Mouse (Mus musculus) erythroblast, adult 5-6 weeks (primary cell): Measurements from ENCODE around the gene Hid1. TPM values are rescaled to one million over a fixed set of nuclear protein-coding genes. Genes with fewer than 3 reads are reported as not detected.

Experiments used
- ATAC-seq: replicated peaks from 2 replicates; pipeline ENCODE4 v1.8.0; 2016; ENCODE audit warnings: moderate number of reproducible peaks, mild to moderate bottlenecking, moderate TSS enrichment, inconsistent platforms; ENCODE audit not compliant: poor library complexity, low FRiP score, severe bottlenecking
- total RNA-seq, 2 experiments: library from RNA; stranded (forward) in 1 of 2; stranded (reverse) in 1 of 2; fragments of 150-400 nt in 1 of 2; fragments of 200-764, 138-1000 nt in 1 of 2; gene quantifications; 2 replicates each; pipeline versions ENCODE4 v1.2.3 to v1.2.4; 2015 to 2017; ENCODE audit warnings: low replicate concordance in 2 of 2

The Hid1 gene
- total RNA-seq, 2 experiments from 2014 or later: 0.26 to 1.2 TPM

DNA sequence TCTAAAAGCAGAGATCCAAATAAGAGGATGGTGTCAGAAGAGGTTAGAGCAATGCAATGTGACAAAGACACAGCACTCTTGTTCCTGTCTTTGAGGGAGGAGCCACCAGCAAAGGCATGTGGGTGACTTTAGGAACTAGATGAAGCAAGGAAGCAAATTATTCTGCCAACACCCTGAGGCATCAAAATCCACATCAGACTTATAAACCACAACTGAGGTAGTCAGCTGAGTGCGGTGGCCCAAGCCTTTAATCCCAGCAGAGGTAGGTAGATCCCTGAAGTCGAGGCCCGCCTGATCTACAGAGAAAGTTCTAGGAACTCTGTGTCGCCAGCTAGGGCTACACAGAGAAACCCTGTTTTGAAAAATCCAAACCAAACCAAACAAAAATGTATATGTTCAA lies 9.7 kb upstream of the Hid1 start:
- no peak for ATAC-seq

DNA sequence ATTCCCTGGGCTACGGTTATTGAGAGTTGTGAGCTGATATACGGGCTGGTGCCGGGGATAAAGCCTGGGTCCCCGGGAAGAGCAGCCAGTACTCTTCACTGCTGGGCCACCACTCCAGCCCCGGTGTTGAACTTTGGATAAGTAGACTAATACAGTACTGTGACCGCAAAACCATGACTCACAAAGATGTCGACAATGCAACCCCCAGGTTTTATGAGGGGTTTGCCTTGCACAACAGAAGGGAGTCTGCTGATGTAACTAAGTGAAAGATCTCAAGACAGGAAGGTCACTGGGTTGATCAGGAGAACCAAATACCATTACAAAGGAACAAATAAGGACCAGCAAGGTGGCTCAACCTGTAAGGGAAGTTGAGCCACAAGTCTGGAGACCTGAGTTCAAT lies 9.2 kb upstream of the Hid1 start:
- no peak for ATAC-seq

DNA sequence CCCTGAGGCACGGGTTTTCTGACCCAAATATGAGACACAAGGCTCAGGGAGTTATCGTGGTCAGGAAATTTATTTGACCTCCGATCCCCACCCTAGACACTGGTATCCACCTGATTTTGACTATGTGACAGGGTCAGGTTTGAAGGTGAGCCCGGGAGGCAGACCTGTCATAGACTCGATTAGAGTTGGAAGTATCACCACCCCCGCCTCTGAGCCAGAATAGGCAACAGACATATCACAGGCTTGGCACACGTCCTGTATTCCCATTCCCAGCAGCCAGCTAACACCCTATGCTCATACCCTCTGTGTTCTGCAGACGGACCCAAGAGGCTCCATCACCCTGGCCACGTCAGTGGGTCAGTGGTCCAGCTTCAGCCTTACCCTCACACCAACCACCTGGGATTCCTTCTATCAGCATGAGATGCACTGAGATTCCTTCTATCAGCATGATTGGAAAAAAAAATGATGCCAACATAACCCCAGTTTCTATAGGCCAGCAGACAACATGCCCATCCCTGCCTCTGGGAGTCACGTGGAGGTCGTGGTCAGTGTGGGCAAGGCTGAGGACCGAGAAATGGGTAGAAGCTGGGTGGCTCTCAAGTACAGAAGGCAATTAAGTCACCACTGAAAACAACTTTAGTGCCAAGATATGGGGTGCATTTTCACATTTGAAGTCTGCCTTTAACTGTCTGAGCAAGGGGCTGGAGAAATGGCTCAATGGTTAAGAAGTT lies 7.3 kb upstream of the Hid1 start:
- no peak for ATAC-seq

DNA sequence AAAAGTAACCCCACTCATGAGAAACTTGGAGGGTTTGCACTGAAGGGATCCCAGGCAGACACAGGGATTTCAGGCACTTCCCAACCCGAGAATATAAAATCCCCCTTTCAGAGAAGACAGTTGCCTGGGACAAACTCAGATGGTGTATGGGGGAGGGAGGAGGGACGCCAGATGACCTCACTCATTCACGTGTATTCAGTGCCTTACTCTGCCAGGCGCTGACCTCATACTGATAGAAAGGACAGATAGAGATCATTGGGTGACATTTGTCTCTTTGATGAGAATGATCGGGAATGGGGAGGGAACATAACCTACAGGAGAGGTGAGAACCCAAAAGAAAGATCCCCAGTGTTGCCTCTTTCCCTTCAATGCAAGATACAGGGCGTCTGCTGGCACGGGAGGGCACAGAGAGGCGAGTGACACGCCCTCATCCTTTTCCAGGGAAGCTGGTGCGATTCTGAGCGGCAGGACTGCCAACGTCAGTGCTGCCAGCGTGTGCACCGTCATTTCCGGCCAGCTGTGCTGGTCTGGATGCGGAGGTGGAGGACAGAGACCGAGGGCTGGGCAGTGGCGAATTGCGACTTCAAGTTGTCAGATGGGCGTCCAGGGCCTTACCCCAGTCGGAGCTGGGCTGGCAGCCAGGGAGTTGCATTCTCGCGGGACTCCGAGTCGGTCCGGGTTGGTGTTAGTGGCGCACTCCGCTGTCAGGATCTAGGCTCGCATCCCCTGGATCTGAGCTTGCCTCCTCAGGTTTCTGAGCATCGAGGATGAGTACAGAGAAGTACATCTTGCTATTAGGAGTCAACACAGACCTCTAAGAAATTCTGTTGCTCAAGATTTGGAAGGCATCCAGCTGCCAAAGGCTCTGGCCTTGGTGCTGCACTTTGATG lies 6.5 kb upstream of the Hid1 start:
- no peak for ATAC-seq

DNA sequence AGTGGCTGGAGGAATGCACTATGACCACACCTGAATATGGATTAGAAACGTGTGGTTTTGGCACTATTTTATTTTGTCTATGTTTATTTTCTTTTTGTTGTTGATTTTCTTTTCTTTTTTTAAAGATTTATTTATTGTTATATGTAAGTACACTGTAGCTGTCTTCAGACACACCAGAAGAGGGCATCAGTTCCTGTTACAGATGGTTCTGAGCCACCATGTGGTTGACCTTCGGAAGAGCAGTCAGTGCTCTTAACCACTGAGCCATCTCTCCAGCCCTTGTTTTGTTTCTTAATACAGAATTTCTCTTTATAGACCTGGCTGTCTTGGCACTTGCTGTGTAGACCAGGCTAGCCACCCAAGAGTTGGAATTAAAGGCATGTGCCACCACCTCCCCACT lies 5.2 kb upstream of the Hid1 start:
- no peak for ATAC-seq

DNA sequence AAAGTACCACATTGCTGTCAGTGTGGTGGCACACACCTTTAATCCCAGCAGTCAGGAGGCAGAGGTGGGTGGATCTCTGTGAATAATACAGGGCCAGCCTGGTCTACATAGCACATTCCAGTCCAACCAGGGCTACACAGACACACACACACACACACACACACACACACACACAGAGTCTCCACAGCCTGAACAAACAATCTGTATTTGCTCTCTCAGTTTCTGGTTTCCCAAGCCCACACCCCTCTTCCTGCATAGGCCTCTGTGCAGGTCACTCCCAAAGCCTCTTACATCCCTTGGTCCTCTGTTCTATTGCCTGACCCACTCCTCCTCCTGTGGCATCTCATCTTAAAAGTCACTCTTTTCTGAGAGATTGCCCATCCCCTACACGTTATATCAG lies 4.5 kb upstream of the Hid1 start:
- no peak for ATAC-seq

DNA sequence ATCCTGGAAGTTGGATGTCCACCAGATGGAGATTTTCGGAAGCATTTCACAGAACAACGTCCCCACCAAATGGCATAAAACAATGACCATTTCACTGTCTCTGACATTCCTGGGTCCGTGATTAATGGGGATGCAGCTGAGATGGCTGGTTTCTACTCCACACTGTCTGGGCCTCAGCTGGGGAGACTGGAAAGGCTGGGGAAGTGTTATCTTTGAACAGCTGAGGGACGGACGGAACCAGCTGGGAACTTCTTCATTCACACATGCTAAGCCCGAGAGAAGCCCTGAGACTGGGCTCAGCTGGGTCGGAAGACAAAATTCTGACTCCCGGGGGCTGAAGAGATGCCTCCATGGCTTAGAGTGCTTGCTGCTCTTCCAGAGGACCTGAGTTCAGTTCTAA lies 3.8 kb upstream of the Hid1 start:
- ATAC-seq: no peak

DNA sequence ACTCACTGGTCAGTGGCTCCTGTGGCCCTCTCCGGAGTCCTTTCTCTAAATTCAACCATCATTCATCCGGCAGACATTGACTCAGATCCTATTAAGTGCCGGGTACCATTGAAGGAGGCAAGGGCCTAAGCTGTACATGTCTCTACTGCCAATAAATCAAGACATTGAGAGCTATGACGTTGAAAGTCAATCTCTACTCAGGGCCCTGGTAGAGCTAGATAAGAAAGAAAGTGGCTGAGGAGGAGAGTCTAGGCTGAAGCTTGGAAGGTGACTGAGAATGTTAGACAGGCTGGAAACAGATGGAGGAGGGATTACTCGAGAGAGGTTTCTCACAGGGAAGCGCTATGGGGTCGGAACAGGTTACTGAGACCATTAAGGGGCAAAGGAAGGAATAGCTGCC lies 2.8 kb upstream of the Hid1 start:
- ATAC-seq: no peak

DNA sequence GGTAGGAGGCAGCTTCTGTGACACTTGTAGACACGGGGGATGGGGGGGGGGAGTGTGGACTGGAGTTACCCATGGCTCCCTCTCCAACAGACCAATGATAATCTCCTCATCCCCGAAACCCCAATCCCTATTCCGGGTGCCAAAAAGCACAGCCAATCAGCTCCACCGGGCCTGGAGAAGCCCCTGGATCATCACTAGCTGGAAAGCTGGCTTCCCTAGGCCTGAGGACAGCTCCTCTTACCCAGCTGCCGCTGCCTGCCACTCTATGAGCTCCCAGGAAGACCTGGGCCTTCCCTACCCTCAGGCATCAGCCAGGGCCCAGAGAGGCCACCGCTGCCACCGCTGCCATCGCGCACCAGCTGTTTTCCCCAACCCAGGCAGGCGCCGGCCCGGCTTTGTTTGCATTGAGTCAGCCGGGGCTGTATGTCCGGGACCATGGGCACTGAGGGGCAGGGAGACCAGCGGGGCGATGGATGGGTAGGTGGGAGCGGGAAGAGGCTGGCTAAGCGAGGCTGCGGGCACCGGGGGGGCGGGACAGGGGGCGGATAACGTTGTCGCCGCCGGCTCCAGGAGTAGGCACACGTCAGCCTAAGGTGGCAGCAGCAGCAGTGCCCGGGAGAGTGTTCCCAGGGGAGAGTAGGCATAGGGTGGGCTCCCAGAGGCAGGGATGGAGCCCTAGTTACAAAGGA lies 706 bp downstream of the Hid1 start:
- no peak for ATAC-seq

DNA sequence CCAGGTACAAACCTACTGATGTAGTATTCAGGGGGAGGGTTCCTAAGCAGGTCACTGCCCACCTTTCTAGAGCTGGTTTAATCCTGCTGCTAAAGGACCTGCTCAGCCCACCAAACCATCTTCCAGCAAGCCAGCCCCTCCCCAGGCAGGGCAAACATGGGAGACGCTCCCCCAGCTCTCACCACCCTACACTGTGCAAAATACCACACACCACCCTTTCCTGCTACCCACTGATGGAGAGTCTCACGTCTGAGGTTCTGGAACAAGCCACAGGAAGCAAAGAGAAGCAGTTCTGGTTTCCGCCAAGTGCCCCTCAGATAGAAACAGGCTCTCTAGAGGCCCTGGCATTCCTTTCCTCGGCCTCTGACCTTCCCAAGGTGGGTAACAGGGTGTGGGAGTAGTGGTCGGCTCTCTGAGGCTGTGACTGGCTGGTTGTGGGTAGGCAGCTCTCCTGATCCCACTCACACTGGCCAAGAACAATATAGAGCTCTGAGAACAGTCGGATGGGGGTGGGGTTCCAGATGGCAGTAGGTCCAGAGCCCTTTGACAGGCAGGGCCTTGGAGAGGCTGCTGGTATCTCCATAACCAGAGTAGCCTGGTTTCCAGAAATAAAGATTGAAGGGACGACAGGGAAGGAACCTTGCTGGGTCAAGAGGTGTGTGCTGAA lies 1.4 kb downstream of the Hid1 start:
- ATAC-seq: no peak

DNA sequence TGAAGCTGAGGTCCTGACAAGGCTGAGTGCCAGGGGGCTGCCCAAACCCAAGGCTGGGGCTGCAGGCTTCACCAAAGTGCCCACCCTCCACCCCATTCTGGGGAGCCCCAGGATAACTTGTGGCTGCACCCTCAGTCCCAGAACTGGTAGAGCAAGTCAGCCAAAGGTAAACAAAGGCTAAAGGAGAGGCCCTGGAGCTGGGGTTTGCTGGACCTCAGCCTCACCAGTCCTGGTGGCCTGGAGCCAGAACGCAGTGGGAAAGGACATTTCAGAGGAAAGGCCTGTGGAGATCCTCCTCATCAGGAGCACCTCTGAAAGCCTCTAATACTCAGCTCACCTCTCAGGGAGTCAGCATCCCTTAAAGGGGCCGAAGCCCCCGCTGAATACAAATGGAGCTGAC lies 3.4 kb downstream of the Hid1 start:
- no peak for ATAC-seq

DNA sequence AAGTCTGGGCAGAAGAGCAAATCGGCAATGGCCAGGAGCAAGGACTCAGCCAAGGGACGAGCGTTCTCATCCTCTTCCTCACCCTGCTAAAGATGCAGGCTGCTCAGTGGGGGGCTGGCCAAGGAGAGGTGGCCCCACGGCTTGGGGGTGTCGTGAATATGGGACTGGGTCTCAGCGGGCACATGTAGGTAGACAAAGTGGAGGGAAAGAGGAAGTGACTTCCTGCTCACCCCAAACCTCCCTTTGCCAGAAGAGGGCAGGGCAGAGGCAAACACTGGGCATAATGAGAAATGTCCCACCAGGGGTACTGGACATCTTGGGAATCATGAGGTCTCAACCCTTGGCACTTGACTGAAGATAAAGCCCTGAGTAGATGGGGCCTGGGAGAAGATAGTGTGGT lies 7.8 kb downstream of the Hid1 start:
- ATAC-seq: no peak

DNA sequence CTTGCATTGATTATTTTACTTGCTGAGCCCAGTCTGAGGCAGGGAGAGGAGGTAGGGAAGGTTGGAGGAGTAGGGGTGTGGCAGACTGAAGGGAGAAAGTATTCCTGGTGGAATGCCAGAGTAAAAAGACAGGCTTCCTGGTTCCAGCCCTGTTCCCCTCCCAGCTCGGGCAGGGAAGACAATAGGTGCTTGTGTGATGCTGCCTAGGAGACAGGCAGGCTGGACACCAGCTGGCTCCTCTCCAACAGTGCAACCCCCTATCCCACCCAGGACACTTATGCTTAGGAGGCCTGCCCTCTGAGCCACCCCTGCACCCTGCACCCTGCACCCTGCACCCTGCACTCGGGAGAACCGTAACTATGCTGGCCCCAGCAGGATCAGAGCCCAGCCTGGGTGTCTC lies 8.3 kb downstream of the Hid1 start:
- no peak for ATAC-seq

DNA sequence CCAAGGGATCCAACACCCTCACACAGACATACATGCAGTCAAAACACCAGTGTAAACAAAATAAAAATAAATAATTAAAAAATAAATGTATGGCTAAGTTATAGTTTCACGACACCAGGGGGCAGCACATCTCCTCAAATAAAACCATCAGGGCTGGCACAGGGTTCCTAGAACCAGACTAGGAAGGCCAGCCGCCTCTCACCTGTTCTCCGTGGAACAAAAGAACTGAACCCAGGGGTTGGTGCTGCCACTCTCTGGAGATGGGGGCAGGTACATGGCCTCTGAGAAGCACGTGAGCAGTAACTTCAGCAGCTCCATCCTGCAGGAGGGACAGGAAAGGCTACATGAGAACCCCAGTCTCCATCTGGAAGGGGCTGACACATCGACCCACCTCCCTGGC lies 9.1 kb downstream of the Hid1 start:
- no peak for ATAC-seq

DNA sequence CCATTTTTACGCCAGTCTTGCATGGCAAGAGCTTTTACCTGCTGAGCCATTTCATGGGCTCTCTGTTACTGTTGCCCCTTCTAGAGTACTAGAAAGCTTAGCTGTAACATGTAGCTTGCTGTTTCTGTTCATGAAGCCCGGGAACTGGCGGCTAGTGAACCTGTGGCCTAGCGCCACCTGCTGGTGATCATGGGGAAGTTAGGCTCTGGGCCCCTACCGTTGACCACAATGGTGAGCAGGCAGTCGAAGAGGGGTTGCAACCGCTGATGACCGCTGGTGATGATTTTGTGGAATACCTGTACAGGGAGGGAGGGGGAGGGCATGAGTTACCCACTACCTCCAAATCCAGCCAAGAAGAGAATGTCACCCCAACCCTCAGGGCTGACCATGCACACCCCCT lies 13.4 kb downstream of the Hid1 start:
- peak; percentile 63; the same call in 1 of the 2 replicates for ATAC-seq

DNA sequence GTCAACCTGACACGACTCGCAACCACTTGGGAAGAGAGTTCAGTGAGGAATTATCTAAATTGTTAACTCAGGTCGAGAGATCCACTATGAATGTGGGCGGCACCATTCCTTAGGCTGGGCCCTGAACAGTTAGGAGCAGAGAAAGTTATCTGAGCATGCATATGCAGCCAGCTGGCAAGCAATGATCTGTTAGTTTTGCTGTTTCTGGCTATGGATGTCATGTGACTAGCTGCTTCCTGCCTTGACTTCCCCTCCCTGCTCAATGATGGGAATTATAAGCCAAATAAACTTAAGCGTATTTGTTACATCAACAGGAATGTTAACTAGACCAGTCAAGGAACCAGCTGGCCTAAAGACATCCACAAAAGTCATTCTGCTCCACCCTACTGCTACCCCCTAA lies 14.2 kb downstream of the Hid1 start:
- ATAC-seq: no peak

DNA sequence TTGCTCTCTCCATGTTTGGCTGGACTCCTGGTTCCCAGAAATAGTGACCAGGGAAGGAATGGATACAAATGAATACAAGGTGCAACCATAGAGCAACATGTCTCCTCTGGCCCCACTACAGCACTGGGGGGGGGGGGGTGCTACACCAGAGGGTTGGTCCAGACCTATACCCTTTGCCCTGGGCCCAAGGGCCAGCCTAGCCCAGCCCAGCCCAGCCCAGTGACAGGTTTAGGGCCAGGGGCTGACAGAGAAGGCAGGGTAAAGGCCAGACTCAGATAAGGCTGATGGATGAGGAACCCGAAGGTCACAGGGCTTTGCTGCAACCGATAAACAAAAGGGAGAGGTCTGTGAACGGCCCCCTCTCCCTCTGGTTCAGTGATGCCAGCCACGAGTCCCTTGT lies 17.6 kb downstream of the Hid1 start:
- no peak for ATAC-seq

DNA sequence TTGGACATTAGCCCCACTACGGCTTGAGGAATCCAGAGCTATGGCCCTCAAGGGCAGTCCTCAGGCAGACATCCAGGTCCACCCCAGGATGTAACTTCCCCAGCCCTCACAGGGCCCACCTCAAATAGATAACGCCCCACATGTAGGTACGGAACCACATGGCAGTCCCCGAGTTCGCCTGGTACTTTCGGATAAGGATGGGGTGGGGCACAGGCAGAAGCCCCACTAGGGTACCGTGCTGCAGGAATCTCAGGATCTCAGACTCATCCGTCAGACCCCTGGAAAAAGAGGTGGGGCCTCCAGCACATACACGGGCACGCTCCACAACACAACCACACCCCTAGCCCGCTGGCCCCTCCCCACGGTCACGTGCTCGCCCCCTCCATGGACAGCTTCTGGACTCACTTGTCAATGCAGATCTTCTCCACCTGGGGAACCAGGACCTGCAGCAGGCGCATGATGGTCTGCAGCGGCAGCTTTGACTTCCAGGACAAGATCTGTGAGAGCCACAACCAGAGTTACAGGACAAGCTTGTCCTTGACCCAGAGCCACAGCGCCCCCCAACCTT lies 18.8 kb downstream of the Hid1 start:
- ATAC-seq: no peak

DNA sequence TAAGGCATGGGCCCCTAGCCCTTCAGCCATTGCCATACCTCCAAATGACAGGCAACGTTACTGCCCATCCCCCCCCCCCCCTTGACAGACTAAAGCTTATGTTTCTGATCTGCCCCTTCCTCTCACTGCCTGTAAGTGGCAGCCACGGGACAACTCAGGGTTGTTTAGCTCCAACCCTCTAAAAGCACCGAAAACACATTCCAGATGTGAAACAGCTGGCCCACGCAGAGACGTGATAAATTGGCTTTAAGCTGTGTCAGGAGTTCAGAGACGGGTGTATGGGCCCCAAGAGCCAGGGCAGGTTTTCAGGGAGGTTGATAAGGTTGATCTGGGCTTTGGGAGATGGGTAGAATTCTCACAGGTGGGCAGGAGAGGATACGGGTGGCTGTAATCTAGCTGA lies 22.0 kb downstream of the Hid1 start:
- ATAC-seq: no peak

DNA sequence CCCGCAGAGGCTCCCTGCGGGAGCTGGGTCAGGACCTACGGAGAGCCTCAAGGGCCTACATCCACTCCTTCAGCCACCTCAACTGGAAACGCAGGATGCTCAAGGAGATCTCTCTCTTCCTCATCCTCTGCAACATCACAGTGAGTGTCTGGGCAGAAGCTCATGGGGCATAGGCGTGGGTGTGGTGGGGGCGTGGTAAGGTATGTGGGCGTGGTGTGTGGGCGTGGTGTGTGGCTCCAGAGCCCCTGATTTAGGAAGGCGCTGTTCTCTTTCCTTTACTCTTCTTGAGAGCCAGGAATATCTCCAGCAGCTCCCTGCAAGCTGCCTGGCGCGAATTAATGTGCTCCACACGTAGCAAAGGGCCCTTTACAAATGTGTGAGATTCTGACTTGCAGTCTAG lies 22.6 kb downstream of the Hid1 start:
- no peak for ATAC-seq
